Mouse (Mus musculus) bone marrow macrophage, adult 2 months (primary cell): ENCODE results near the gene Gm15217.

Experiments
- CTCF ChIP-seq: IDR thresholded peaks from 2 replicates; pipeline ENCODE4 v1.5.1; 2012; ENCODE audit warnings: low read depth, mild to moderate bottlenecking, low read length, moderate library complexity
- POLR2A ChIP-seq: IDR thresholded peaks from 2 replicates; pipeline ENCODE4 v1.6.1; 2012; ENCODE audit warnings: mild to moderate bottlenecking, low read depth, low read length, borderline replicate concordance

GRCm38 (mm10) chr14:46388636-46389035 lies 9.4 kb downstream of the Gm15217 start:
- TF ChIP-seq CTCF (no peak), POLR2A (no peak)
